Mouse (Mus musculus) embryonic facial prominence, embryonic 10.5 days (tissue): ENCODE measurements around the gene Btnl6. TPM values are rescaled to one million over a fixed set of nuclear protein-coding genes. Genes with fewer than 3 reads are reported as not detected.
"Not testable (repeated sequence)": the region's sequence is repeated elsewhere in the genome, so short reads cannot be mapped to it uniquely, and the experiment has no call there.

ENCODE experiments used
- DNase-seq: peaks from one replicate; pipeline ENCODE4 v3.0.0-alpha.2; 2017; ENCODE audit warnings: low spot score
- H3K27ac ChIP-seq: fragments of 300-500 bp; sonication (generic); replicated peaks from 2 replicates; pipeline ENCODE4 v1.5.1; 2016; ENCODE audit warnings: mild to moderate bottlenecking
- H3K27me3 ChIP-seq: fragments of 300-500 bp; sonication (generic); replicated peaks from 2 replicates; pipeline ENCODE4 v1.6.1; 2016; ENCODE audit warnings: low read depth, mild to moderate bottlenecking; ENCODE audit not compliant: poor library complexity, severe bottlenecking
- H3K36me3 ChIP-seq: fragments of 300-500 bp; sonication (generic); replicated peaks from 2 replicates; pipeline ENCODE4 v1.6.1; 2016; ENCODE audit warnings: mild to moderate bottlenecking, moderate library complexity
- H3K4me1 ChIP-seq: fragments of 300-500 bp; sonication (generic); 2 replicates; pipeline ENCODE4 v1.6.1; 2016
- H3K4me3 ChIP-seq: fragments of 300-500 bp; sonication (generic); 2 replicates; pipeline ENCODE4 v1.5.1; 2016; ENCODE audit warnings: mild to moderate bottlenecking, moderate library complexity
- H3K9me3 ChIP-seq: fragments of 300-500 bp; sonication (generic); 2 replicates; pipeline ENCODE4 v1.6.1; 2016; ENCODE audit warnings: mild to moderate bottlenecking
- WGBS: fragments of 180-500 bp; shearing (Covaris S2); methylation state at CpG from one replicate; pipeline ENCODE4 v1.1.7; 2016; 5-methylcytosine and 5-hydroxymethylcytosine counted together
- polyA plus RNA-seq: library from polyadenylated mRNA; unstranded; fragments of >200 nt; fragmentation: Nextera tagmentation; extraction: Ambion mirVana; gene quantifications from 2 replicates; pipeline ENCODE4 v1.2.1, GENCODE M21; 2016

Gene Btnl6
- polyA plus RNA-seq, 1 experiment from 2014 or later = not detected

- not testable (repeated sequence) for DNase-seq, H3K9me3 ChIP-seq, H3K4me1 ChIP-seq, H3K4me3 ChIP-seq, H3K36me3 ChIP-seq, H3K27me3 ChIP-seq, H3K27ac ChIP-seq
- WGBS = 87% methylated on average over 2 of the region's 2 CpGs
Observed at GRCm38 (mm10) chr17:34495156-34495555, 22.0 kb downstream of the Btnl6 start.

- H3K4me1 ChIP-seq = no peaks in the 10 kb centered on the region
- H3K9me3 ChIP-seq = no peaks in the 10 kb centered on the region
- no peaks in the 10 kb centered on the region for H3K36me3 ChIP-seq
- no peak overlapping the region for H3K27ac ChIP-seq
- DNase-seq = no peak
- no peak overlapping the region for H3K4me3 ChIP-seq
- H3K27me3 ChIP-seq = no peaks in the 10 kb centered on the region
Observed at GRCm38 (mm10) chr17:34492796-34493195, 24.4 kb downstream of the Btnl6 start.

GRCm38 (mm10) chr17:34477238-34478013 lies 39.7 kb downstream of the Btnl6 start, which contains the start of gene Btnl4:
Gene Btnl4, minus strand, starts transcription at chr17:34477318.
- not testable (repeated sequence) for H3K4me1 ChIP-seq, H3K36me3 ChIP-seq, H3K27me3 ChIP-seq, H3K4me3 ChIP-seq, DNase-seq, H3K9me3 ChIP-seq, H3K27ac ChIP-seq
- 81% methylated on average over 5 of the region's 5 CpGs for WGBS

- H3K4me1 ChIP-seq = no peaks in the 10 kb centered on the region
- no peaks in the 10 kb centered on the region for H3K36me3 ChIP-seq
- no peak for DNase-seq
- H3K27ac ChIP-seq = no peak overlapping the region
- no peaks in the 10 kb centered on the region for H3K9me3 ChIP-seq
- no peak overlapping the region for H3K4me3 ChIP-seq
- WGBS = 83% methylated on average over 1 of the region's 2 CpGs
- 0 out of 2 replicates have a peak, but pooled peaks cover 6% of the 10 kb centered on the region for H3K27me3 ChIP-seq
Observed at GRCm38 (mm10) chr17:34476427-34476826, 40.7 kb downstream of the Btnl6 start.

- no peaks in the 10 kb centered on the region for H3K4me1 ChIP-seq
- H3K9me3 ChIP-seq = no peaks in the 10 kb centered on the region
- no peaks in the 10 kb centered on the region for H3K36me3 ChIP-seq
- DNase-seq = no peak
- 83% methylated on average over 3 of the region's 3 CpGs for WGBS
- 0 out of 2 replicates have a peak, but pooled peaks cover 6% of the 10 kb centered on the region for H3K27me3 ChIP-seq
- no peak overlapping the region for H3K27ac ChIP-seq
- H3K4me3 ChIP-seq = no peak overlapping the region
Observed at GRCm38 (mm10) chr17:34475060-34475459, 42.1 kb downstream of the Btnl6 start.

- 88% methylated on average over 2 of the region's 2 CpGs for WGBS
- H3K4me1 ChIP-seq = no peaks in the 10 kb centered on the region
- DNase-seq = no peak
- H3K27ac ChIP-seq = no peak overlapping the region
- no peak overlapping the region for H3K4me3 ChIP-seq
- no peaks in the 10 kb centered on the region for H3K36me3 ChIP-seq
- H3K9me3 ChIP-seq = no peaks in the 10 kb centered on the region
- H3K27me3 ChIP-seq = 0 out of 2 replicates have a peak, but pooled peaks cover 6% of the 10 kb centered on the region
Observed at GRCm38 (mm10) chr17:34470491-34470890, 46.7 kb downstream of the Btnl6 start.

- H3K27me3 ChIP-seq, DNase-seq, H3K9me3 ChIP-seq, H3K4me3 ChIP-seq, H3K4me1 ChIP-seq, H3K36me3 ChIP-seq, H3K27ac ChIP-seq: not testable (repeated sequence)
Observed at GRCm38 (mm10) chr17:34465906-34466305, 51.2 kb downstream of the Btnl6 start.

- H3K4me3 ChIP-seq = no peak overlapping the region
- H3K4me1 ChIP-seq = no peaks in the 10 kb centered on the region
- no peaks in the 10 kb centered on the region for H3K36me3 ChIP-seq
- no peaks in the 10 kb centered on the region for H3K9me3 ChIP-seq
- no peak overlapping the region for H3K27ac ChIP-seq
- DNase-seq = no peak
- 86% methylated on average over 3 of the region's 3 CpGs for WGBS
- H3K27me3 ChIP-seq = no peaks in the 10 kb centered on the region
Observed at GRCm38 (mm10) chr17:34459255-34459654, 57.9 kb downstream of the Btnl6 start.

Other genes starting within 250 kb of the Btnl6 start
- gene H2-Aa, start 229.5 kb downstream of the Btnl6 start, polyA plus RNA-seq = not detected in 2 replicates
- gene H2-Eb1, start 211.5 kb downstream of the Btnl6 start, polyA plus RNA-seq = 1.2 and 1.3 TPM in 2 replicates
- 0.04 TPM in 1 of 2 replicates, not detected in the other for gene H2-Eb2, start 191.7 kb downstream of the Btnl6 start, polyA plus RNA-seq
- gene Btnl2, start 162.5 kb downstream of the Btnl6 start, polyA plus RNA-seq = 0.08 TPM in 1 of 2 replicates, not detected in the other
- not detected in 2 replicates for gene Btnl1, start 140.2 kb downstream of the Btnl6 start, polyA plus RNA-seq
- 0.88 and 1.4 TPM in 2 replicates for gene BC051142, start 118.5 kb downstream of the Btnl6 start, polyA plus RNA-seq
- gene Btnl4, start 40.0 kb downstream of the Btnl6 start, polyA plus RNA-seq = not detected in 2 replicates
- 5.4 and 6.6 TPM in 2 replicates for gene Notch4, start 46.9 kb upstream of the Btnl6 start, polyA plus RNA-seq
- 9.4 and 10.1 TPM in 2 replicates for gene Gpsm3, start 72.5 kb upstream of the Btnl6 start, polyA plus RNA-seq
- gene Pbx2, start 73.9 kb upstream of the Btnl6 start, polyA plus RNA-seq = 18.2 and 19.5 TPM in 2 replicates
- 2.6 and 3.6 TPM in 2 replicates for gene Ager, start 80.5 kb upstream of the Btnl6 start, polyA plus RNA-seq
- gene Rnf5, start 86.3 kb upstream of the Btnl6 start, polyA plus RNA-seq = 165 and 172 TPM in 2 replicates
- gene Agpat1, start 86.9 kb upstream of the Btnl6 start, polyA plus RNA-seq = 51.3 and 56.1 TPM in 2 replicates
- 4.0 and 4.2 TPM in 2 replicates for gene Egfl8, start 98.6 kb upstream of the Btnl6 start, polyA plus RNA-seq
- 18.6 and 19.5 TPM in 2 replicates for gene Ppt2, start 111.2 kb upstream of the Btnl6 start, polyA plus RNA-seq
- gene Prrt1, start 112.2 kb upstream of the Btnl6 start, polyA plus RNA-seq = 0.12 and 0.18 TPM in 2 replicates
- gene Fkbpl, start 127.4 kb upstream of the Btnl6 start, polyA plus RNA-seq = 16.6 and 17.3 TPM in 2 replicates
- 103 and 104 TPM in 2 replicates for gene Atf6b, start 129.8 kb upstream of the Btnl6 start, polyA plus RNA-seq
- gene Tnxb, start 153.2 kb upstream of the Btnl6 start, polyA plus RNA-seq = 0.03 TPM in 1 of 2 replicates, not detected in the other
- not detected in 2 replicates for gene C4b, start 226.5 kb upstream of the Btnl6 start, polyA plus RNA-seq